Mouse (Mus musculus) cortical plate, adult 2 months (tissue): ENCODE measurements around the gene Hivep1. TPM values are rescaled to one million over a fixed set of nuclear protein-coding genes. Genes with fewer than 3 reads are reported as not detected.

Experiments used
- H3K27ac ChIP-seq: fragments of 200-500 bp; 2 replicates; pipeline ENCODE4 v1.5.1; 2012; ENCODE audit warnings: low read length, control low read depth, inconsistent platforms; ENCODE audit not compliant: insufficient read depth
- H3K4me1 ChIP-seq: fragments of 200-500 bp; 2 replicates; pipeline ENCODE4 v1.6.1; 2011; ENCODE audit warnings: low read length; ENCODE audit not compliant: control insufficient read depth, insufficient read depth
- H3K4me3 ChIP-seq: fragments of 200-500 bp; 2 replicates; pipeline ENCODE4 v1.5.1; 2011; ENCODE audit warnings: mild to moderate bottlenecking, low read length, control low read depth; ENCODE audit not compliant: insufficient read depth
- CTCF ChIP-seq: fragments of 200-500 bp; IDR thresholded peaks from 2 replicates; pipeline ENCODE4 v1.5.1; 2011; ENCODE audit warnings: mild to moderate bottlenecking, control low read depth, low read length; ENCODE audit not compliant: insufficient read depth; ENCODE audit errors: extremely low read depth
- POLR2A ChIP-seq: fragments of 200-500 bp; IDR thresholded peaks from 2 replicates; pipeline ENCODE4 v1.6.1; 2011; ENCODE audit warnings: mild to moderate bottlenecking, low read length, control low read depth; ENCODE audit not compliant: insufficient read depth; ENCODE audit errors: extremely low read depth
- polyA plus RNA-seq: library from polyadenylated mRNA; depleted of rRNA; stranded (reverse); fragments of >200 nt; gene quantifications from 2 replicates; pipeline ENCODE4 v1.2.3, GENCODE M21; 2012; rRNA removed

Gene Hivep1
- polyA plus RNA-seq, result 33.2 and 35.7 TPM in 2 replicates

GRCm38 (mm10) chr13:42051961-42052695 is at the start of gene Hivep1:
Hivep1 (plus strand) TSS chr13:42052021.
- TF ChIP-seq CTCF (no peak), POLR2A (no peak)
- peak within 1 kb of the TSS; percentile 51 for H3K4me3 ChIP-seq
- H3K4me1 ChIP-seq, result peaks cover 1% of the 10 kb centered on the region; the same call in 1 of the 2 replicates
- H3K27ac ChIP-seq, result peak within 1 kb of the TSS; percentile 81

GRCm38 (mm10) chr13:42015484-42016045 is 36.3 kb upstream of the Hivep1 start:
- Histone ChIP-seq H3K4me1 (no peaks in the 10 kb centered on the region), H3K27ac (no peak overlapping the region), H3K4me3 (no peak overlapping the region)
- TF ChIP-seq POLR2A, result no peak
- TF ChIP-seq CTCF, result no peak

GRCm38 (mm10) chr13:42016218-42016617 is 35.6 kb upstream of the Hivep1 start:
- H3K4me1 ChIP-seq, result no peaks in the 10 kb centered on the region
- TF ChIP-seq CTCF (no peak), POLR2A (no peak)
- H3K4me3 ChIP-seq, result no peak overlapping the region
- H3K27ac ChIP-seq, result no peak overlapping the region

GRCm38 (mm10) chr13:42018356-42018755 is 33.5 kb upstream of the Hivep1 start:
- Histone ChIP-seq H3K27ac (no peak overlapping the region), H3K4me3 (no peak overlapping the region), H3K4me1 (no peaks in the 10 kb centered on the region)
- TF ChIP-seq CTCF (no peak), POLR2A (no peak)

GRCm38 (mm10) chr13:42041203-42041602 is 10.6 kb upstream of the Hivep1 start:
- Histone ChIP-seq H3K4me3 (no peak overlapping the region), H3K27ac (no peak overlapping the region), H3K4me1 (no peaks in the 10 kb centered on the region)
- TF ChIP-seq CTCF, result no peak
- no peak for TF ChIP-seq POLR2A

- H3K4me3 ChIP-seq, result no peak overlapping the region
- H3K4me1 ChIP-seq, result no peaks in the 10 kb centered on the region
- H3K27ac ChIP-seq, result no peak overlapping the region
- no peak for TF ChIP-seq POLR2A
- TF ChIP-seq CTCF, result no peak
Measured at GRCm38 (mm10) chr13:42043431-42043830, 8.4 kb upstream of the Hivep1 start.

GRCm38 (mm10) chr13:42048991-42049773 is 2.6 kb upstream of the Hivep1 start:
- H3K27ac ChIP-seq, result peak overlapping the region; percentile 72
- no peak for TF ChIP-seq POLR2A
- TF ChIP-seq CTCF, result no peak
- peaks cover 1% of the 10 kb centered on the region; the same call in 1 of the 2 replicates for H3K4me1 ChIP-seq
- peak overlapping the region; percentile 25 for H3K4me3 ChIP-seq

- H3K4me3 ChIP-seq, result peak overlapping the region; percentile 25
- no peak for TF ChIP-seq POLR2A
- no peak for TF ChIP-seq CTCF
Measured at GRCm38 (mm10) chr13:42049774-42050125, 2.1 kb upstream of the Hivep1 start.

GRCm38 (mm10) chr13:42050160-42050559 is 1.7 kb upstream of the Hivep1 start:
- Histone ChIP-seq H3K4me3 (no peak overlapping the region; the same call in 1 of the 2 replicates), H3K27ac (no peak overlapping the region), H3K4me1 (peaks cover 1% of the 10 kb centered on the region; the same call in 1 of the 2 replicates)
- no peak for TF ChIP-seq POLR2A

More at GRCm38 (mm10) chr13:42049774-42050125, 2.1 kb upstream of the Hivep1 start:
- H3K4me1 ChIP-seq, result peaks cover 1% of the 10 kb centered on the region; the same call in 1 of the 2 replicates
- peak overlapping the region; percentile 11; the same call in 1 of the 2 replicates for H3K27ac ChIP-seq

GRCm38 (mm10) chr13:42050880-42051201 is 980 bp upstream of the Hivep1 start:
- Histone ChIP-seq H3K4me3 (peak overlapping the region; percentile 51), H3K27ac (peak overlapping the region; percentile 81; the same call in 1 of the 2 replicates), H3K4me1 (peaks cover 1% of the 10 kb centered on the region; the same call in 1 of the 2 replicates)
- TF ChIP-seq CTCF (no peak), POLR2A (no peak)
